Mouse (Mus musculus) embryonic stem cell, embryonic (primary cell): Measurements from ENCODE around the gene Tcte1.

Experiments used
- CTCF ChIA-PET, 4 experiments: fragments of 300-600 bp in 2 of 4; fragments of 350-600 bp in 2 of 4; sonication (Branson Sonifier 250); formaldehyde crosslinking; loops; one replicate each; lab custom pipeline; 2022; ENCODE audit warnings: inconsistent platforms in 2 of 4; lab: Charles Lee
- POLR2A ChIA-PET, 4 experiments: fragments of 300-600 bp in 2 of 4; fragments of 350-600 bp in 2 of 4; sonication (Branson Sonifier 250); formaldehyde crosslinking; loops; one replicate each; lab custom pipeline; 2022; ENCODE audit warnings: antibody characterized with exemption in 4 of 4, inconsistent platforms in 1 of 4; lab: Charles Lee

Gene Tcte1

DNA sequence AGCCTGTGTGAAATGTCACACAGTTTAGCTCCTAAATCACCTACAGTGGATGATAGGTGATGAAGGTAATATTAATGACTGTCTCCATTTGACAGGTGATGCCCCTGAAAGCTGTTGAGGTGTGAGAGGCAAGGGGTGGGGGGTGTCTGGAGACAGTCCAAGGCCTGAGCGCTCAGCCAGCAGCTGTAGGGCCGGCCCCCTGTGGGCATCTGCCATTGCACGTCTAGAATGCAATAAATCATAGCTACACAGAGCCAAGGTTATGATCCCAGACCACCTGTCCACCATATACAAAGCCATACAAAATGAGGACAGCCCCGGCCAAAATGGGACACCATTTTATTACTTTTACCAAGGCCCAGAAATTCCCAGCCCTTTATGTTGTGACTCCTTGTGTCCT, 1.7 kb downstream of the Tcte1 start:
- POLR2A ChIA-PET = interaction anchor here in 2 of 4 experiments (0.8 to 10.6 kb wide), 11 partner anchors 8 to 44 kb away, joined by 3 to 80 read pairs (median 11); partner anchors contain the start of genes Aars2 (in 2 of the 2) and Slc35b2 (in 1 of the 2)
- CTCF ChIA-PET = interaction anchor here in 2 of 4 experiments (2.9 to 3.4 kb wide), 2 partner anchors 8 to 17 kb away, joined by 12 to 13 read pairs; partner anchors contain the start of gene Aars2 (in 1 of the 2)

DNA sequence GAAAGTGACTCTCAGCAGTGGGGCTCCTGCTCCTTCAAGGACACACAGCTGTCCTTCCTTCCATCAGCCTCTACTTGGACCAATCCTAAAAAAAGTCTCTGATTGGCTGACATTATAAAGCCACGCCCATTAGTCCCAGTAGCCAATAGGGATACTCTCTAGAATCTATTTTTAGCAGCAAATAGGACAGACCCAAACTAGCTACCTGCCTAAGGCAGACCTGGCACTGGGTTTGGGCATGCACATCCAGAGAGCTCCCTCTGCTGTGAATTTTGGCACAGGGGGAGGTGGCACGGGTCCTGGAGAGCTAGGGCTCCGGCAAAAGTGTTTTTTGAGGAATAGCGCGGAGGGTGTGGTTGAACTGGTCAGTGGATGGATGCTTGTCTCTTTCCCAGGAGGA, 3.3 kb downstream of the Tcte1 start:
- ChIA-PET CTCF (interaction anchor here (0.5 to 2.9 kb wide), 26 partner anchors 10 to 1364 kb away, joined by 3 to 39 read pairs (median 4); partner anchors contain the start of genes Aars2 (in 3 of the 4), Slc35b2 (in 2 of the 4), Cnpy3 (in 1 of the 4) and Nfkbie (in 1 of the 4)), POLR2A (interaction anchor here (0.6 to 4.0 kb wide), 46 partner anchors 8 to 1138 kb away, joined by 3 to 40 read pairs (median 4); partner anchors contain the start of genes Aars2 (in 3 of the 4), Hsp90ab1 (in 2 of the 4), Slc35b2 (in 2 of the 4) and Cdc5l (in 1 of the 4))

DNA sequence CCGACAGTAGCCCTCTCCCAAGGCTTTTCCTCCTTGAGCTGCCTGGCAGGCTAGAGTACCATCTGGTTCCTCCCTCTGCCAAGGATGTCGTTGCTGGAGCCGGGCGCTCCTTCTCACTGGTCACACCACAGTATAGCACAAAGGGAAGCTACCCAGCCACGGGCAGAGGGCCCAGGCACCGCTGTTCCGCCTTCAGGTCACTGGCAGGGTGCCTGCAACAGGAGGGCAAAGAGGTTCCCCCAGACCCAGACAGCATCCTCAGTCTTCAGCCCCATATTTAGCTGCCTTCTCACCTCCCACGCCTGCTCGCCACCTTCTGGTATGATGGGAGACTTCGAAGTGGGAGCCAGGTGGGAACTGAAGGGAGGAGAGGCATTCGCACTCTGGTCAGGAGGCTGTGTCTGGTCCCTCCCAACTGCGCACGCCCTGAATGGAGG, 7.1 kb downstream of the Tcte1 start:
- CTCF ChIA-PET = interaction anchor here (1.0 to 3.1 kb wide), 8 partner anchors 13 to 54 kb away, joined by 3 to 15 read pairs (median 3); partner anchors contain the start of genes Aars2 (in 2 of the 4) and Slc35b2 (in 1 of the 4)
- POLR2A ChIA-PET = interaction anchor here in 3 of 4 experiments (0.9 to 2.2 kb wide), 13 partner anchors 9 to 61 kb away, joined by 3 to 8 read pairs (median 4); partner anchors contain the start of gene Aars2 (in 1 of the 3)

DNA sequence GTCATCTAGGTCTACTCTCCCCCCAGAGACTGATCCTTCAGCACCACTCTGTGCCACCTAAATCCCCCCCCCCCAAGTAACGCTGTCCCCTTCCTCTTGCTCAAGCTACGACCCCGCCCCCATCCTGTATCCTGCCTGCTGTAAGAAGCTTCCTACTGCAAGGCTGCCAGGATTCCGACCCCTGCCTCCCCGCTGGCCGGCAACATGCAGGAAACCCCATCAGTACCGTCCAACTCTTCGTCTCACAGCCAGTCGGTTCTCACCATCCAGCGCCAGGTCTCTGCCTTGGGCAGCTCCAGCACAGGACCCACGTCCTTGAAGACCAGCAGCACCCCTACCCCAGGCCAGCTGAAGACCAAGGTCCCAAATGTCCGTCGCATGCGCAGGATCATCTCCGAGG, 9.7 kb downstream of the Tcte1 start:
- POLR2A ChIA-PET = interaction anchor here in 3 of 4 experiments (0.6 to 1.4 kb wide), 9 partner anchors 9 to 154 kb away, joined by 3 to 8 read pairs (median 3); partner anchors contain the start of genes Aars2 (in 2 of the 3), Tcte1 (in 1 of the 3) and Tmem63b (in 1 of the 3)
- CTCF ChIA-PET = interaction anchor here in 3 of 4 experiments (0.6 to 2.1 kb wide), 5 partner anchors 10 to 744 kb away, joined by 3 to 10 read pairs (median 7); partner anchors contain the start of gene Tcte1 (in 1 of the 3)

DNA sequence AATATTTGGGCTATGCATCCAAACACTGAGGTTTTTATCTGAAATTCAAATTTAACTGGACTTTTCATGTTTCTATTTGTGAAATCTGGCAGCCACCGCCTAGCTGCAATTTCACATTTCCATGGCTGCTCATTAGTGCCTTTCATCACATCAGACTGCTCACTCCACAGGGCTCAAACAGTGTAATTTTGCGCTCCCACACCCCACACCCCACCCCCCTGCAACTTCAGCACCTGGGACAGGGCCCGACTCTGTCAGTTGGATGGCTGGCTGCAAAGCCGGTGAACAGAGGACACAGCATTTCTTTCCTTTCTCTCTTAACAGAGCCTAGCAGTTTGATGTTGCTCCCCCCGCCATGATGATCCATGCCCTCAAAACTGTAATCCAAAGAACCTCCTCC, 13.0 kb downstream of the Tcte1 start:
- ChIA-PET CTCF (interaction anchor here in 2 of 4 experiments (1.2 to 2.3 kb wide), 3 partner anchors 13 to 30 kb away, joined by 3 to 10 read pairs (median 3); partner anchors contain the start of genes Tmem151b (in 2 of the 2) and Aars2 (in 1 of the 2)), POLR2A (interaction anchor here in 2 of 4 experiments (0.8 to 2.2 kb wide), 10 partner anchors 8 to 37 kb away, joined by 3 to 15 read pairs (median 4); partner anchors contain the start of genes Aars2 (in 2 of the 2), Tcte1 (in 2 of the 2) and Hsp90ab1 (in 1 of the 2))

DNA sequence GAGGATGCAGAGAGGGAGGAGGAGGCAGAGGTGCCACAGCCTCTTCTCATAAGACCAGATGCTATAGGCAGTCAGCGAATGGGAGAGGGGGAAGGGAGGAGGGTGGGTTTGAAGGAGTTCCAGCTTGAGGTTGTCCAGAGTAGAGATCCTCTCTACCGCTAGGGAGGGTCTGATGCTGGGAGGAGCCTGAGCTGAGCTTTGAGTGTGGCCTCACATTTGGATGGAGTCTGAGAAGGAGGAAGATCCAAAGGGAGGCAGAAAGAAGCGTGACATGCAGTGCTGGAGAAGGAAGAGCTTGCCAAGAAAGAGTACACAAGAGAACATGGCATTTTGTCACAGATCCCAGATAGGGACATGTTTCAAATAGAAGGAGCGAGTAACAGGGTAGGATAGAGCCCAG, 15.2 kb downstream of the Tcte1 start:
- CTCF ChIA-PET = interaction anchor here in 3 of 4 experiments (0.5 to 1.1 kb wide), 5 partner anchors 10 to 43 kb away, joined by 3 to 5 read pairs (median 4); partner anchors contain the start of gene Aars2 (in 2 of the 3)
- POLR2A ChIA-PET = interaction anchor here (0.6 to 3.2 kb wide), 11 partner anchors 8 to 45 kb away, joined by 3 to 11 read pairs (median 6); partner anchors contain the start of gene Aars2 (in 1 of the 4)

DNA sequence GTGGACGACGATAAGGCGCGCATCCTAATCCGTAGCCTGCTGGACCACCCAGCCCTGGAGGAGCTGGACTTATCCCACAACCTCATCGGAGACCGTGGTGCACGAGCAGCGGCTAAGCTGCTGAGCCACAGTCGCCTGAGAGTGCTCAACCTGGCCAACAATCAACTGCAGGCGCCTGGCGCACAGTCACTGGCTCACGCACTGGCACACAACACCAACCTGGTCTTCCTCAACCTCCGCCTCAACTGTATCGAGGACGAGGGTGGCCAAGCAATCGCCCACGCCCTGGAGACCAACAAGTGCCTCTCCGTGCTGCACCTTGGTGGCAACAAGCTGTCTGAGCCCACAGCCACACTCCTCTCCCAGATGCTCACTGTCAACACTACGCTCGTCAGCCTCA, 16.4 kb downstream of the Tcte1 start:
- POLR2A ChIA-PET = interaction anchor here in 2 of 4 experiments (0.6 to 3.2 kb wide), 17 partner anchors 9 to 59 kb away, joined by 3 to 11 read pairs (median 5); partner anchors contain the start of genes Tcte1 (in 2 of the 2), Aars2 (in 1 of the 2), Hsp90ab1 (in 1 of the 2) and Tmem151b (in 1 of the 2)
- CTCF ChIA-PET = interaction anchor here in 3 of 4 experiments (0.5 to 1.1 kb wide), 4 partner anchors 12 to 70 kb away, joined by 3 to 7 read pairs (median 3); partner anchors contain the start of gene Aars2 (in 1 of the 3)

DNA sequence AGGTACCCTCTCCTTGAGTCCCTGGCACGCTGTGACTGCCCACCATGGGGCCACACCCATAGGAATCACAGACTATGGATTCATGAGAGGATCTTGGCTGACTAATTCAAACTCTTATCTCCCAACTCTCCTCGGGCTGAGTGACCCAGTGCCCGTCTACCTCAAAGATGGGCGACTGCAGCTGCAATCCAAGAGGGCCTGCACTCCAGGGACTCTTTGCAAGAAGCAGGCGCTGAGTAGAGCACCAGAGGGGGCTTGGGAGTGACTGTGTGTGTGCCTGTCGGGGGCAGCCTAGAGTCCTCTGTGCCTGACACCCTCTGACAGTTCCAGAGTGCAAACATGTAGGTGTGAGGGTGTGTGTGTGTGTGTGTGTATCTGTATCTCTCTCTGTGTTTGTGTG, 18.9 kb downstream of the Tcte1 start:
- CTCF ChIA-PET = interaction anchor here in 3 of 4 experiments (0.5 to 3.2 kb wide), 4 partner anchors 23 to 62 kb away, joined by 3 to 17 read pairs (median 8); no protein-coding TSS in a partner anchor
- POLR2A ChIA-PET = interaction anchor here in 2 of 4 experiments (0.6 to 4.9 kb wide), 10 partner anchors 18 to 109 kb away, joined by 3 to 35 read pairs (median 6); partner anchors contain the start of genes Aars2 (in 2 of the 2), Cdc5l (in 1 of the 2), Slc35b2 (in 1 of the 2) and Spats1 (in 1 of the 2)

DNA sequence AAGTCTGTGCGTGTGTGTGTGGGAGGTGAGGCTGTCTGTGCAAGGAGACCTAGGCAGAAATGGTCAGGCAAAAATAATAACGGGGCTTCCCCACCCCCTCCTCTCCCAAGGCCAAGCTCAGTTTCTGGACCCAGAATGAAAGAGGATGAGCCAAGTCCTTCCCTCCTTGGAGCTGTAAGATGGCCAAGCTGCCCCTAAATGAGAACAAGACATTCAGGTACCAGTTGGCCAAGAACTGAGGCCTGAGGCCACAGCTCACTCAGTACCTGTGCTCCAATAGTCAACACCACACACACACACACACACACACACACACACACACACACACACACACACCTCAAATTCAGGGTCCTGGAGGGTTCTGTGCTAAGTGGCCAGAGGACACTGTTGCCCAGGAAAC, 19.5 kb downstream of the Tcte1 start:
- POLR2A ChIA-PET = interaction anchor here (0.6 to 4.9 kb wide), 16 partner anchors 12 to 755 kb away, joined by 3 to 35 read pairs (median 6); partner anchors contain the start of genes Aars2 (in 3 of the 4), Cdc5l (in 1 of the 4), Hsp90ab1 (in 1 of the 4) and Slc35b2 (in 1 of the 4)

DNA sequence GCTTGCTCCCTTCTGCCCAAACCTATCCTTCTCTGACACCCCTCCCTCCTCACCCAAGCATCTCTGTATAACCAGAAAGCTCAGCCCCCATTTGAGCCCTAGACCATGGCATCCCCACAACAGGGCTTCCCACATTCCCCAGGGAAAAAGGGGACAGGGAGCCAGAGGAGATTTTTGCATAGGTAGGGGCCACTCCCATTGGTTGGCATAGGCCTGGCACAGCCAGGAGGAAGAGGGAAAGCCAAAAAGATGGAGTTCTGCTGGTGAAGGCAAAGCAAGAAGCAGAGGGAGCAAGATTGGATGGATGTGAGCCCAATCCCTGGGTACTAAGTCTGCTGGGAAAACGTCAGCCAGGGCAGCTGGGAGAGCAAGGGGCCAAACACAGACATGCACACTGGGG, 19.9 kb downstream of the Tcte1 start:
- ChIA-PET CTCF (interaction anchor here (0.6 to 3.2 kb wide), 16 partner anchors 9 to 1344 kb away, joined by 3 to 17 read pairs (median 5); partner anchors contain the start of genes Aars2 (in 2 of the 4) and Tcte1 (in 1 of the 4)), POLR2A (interaction anchor here (0.6 to 4.9 kb wide), 28 partner anchors 8 to 756 kb away, joined by 3 to 35 read pairs (median 4); partner anchors contain the start of genes Aars2 (in 3 of the 4), Tcte1 (in 2 of the 4), Cdc5l (in 1 of the 4) and Hsp90ab1 (in 1 of the 4))

More for the DNA sequence above, 19.5 kb downstream of the Tcte1 start:
- CTCF ChIA-PET = interaction anchor here (0.5 to 3.2 kb wide), 11 partner anchors 8 to 1344 kb away, joined by 3 to 17 read pairs (median 5); partner anchors contain the start of gene Tcte1 (in 1 of the 4)

DNA sequence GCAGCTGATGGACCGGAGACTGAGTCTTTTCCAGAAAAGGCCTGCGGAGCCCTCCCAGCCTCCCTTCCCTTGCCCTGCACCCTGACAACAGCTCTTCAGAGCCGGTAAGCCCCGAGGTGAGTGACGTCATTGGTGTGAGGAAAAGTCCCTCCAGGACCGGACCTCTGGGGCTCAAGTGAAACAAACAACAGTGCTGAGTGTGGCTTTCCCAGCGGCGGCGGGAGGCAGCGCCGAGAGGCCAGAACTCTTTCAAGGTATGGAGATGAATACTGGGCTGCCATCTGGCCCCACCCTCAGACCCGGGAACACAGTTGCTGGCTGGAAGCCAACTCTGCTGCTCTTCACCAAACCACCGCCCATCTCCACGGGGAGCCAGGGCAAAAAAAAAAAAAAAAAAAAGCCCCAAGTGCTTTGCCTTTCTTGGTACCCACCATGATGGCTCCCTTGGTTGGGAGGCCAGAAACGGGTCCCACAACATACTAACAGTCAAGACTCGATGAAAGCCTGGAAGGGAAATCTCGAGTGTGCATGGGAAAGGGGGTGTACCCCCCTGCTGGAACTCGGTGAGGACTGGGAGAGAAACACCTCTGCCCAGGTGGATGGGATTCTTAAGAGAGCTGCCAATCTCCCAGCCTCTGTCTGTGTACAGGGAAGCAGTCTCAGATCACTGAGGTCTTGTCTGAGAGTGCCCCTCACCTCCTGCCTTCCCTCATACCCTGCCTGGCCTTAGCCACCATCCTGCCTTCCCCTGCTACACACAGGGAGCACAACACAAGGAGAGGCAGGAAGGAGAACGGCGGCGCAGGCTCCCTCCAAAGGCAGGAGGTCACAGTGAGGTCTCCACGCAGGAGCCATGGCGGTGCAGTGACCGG, 21.0 kb downstream of the Tcte1 start:
- ChIA-PET POLR2A (interaction anchor here (0.6 to 4.9 kb wide), 46 partner anchors 9 to 118 kb away, joined by 3 to 35 read pairs (median 4); partner anchors contain the start of genes Aars2 (in 3 of the 4), Hsp90ab1 (in 3 of the 4), Nfkbie (in 3 of the 4) and Slc35b2 (in 2 of the 4)), CTCF (interaction anchor here (0.5 to 3.2 kb wide), 22 partner anchors 21 to 447 kb away, joined by 3 to 17 read pairs (median 4); partner anchors contain the start of genes Aars2 (in 3 of the 4) and Tcte1 (in 1 of the 4))

DNA sequence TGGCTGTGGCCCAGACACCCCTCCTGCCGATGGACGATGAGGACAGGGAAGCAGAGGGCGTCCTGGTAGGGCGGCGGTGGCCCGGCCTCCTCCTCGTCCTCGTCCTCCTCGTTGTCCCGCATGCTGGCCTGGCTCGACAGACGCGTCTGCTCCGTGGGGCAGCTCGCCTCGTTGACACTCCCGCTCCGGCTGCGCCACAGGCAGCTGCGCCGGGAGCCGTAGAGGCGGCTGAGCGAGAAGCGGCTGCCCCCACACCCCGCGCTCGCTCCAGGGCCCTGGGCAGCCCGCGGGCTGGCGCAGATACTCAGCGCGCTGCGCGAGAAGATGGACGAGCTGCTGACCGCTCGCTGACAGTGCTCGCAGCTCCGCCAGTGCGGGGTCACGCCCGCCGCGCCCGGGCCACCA, 21.6 kb downstream of the Tcte1 start:
- CTCF ChIA-PET = interaction anchor here (0.6 to 3.2 kb wide), 16 partner anchors 18 to 447 kb away, joined by 3 to 17 read pairs (median 4); partner anchors contain the start of genes Aars2 (in 2 of the 4) and Tcte1 (in 1 of the 4)
- POLR2A ChIA-PET = interaction anchor here (0.6 to 4.9 kb wide), 33 partner anchors 10 to 117 kb away, joined by 3 to 35 read pairs (median 5); partner anchors contain the start of genes Hsp90ab1 (in 3 of the 4), Nfkbie (in 3 of the 4), Aars2 (in 2 of the 4) and Slc35b2 (in 2 of the 4)

DNA sequence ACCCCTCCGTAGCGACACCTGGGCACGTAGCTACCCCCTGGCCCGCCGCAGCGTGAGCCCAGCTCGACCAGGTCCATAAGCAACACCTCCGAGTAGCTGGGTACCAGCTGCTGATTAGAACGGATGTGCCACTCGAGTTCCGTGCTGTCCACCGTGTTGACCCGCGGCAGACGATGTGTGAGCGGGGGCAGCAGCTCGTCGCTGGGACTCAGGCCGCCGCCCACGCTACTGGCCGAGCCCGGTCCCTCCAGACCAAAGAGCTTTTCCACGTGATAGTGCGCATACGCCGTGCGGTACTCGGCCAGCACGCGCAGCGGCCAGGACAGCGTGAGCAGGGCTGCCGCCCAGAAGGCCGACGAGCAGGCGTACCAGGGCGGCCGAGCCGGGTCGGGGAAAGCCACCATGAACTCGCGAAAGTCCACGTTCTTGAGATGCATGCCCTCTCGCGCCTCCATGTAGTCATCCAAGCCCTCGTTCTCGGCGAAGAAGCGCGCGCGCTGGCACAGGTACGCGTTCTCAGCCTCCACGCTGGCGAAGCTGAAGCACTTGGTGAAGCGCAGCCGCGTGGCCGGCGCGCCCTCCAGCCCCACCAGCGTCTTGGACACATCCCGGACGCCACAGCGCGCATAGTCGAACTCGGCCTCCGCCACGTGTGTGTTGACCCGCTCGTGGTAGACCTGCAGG, 22.2 kb downstream of the Tcte1 start:
- POLR2A ChIA-PET = interaction anchor here (0.6 to 4.9 kb wide), 35 partner anchors 9 to 423 kb away, joined by 3 to 35 read pairs (median 5); partner anchors contain the start of genes Hsp90ab1 (in 3 of the 4), Nfkbie (in 3 of the 4), Aars2 (in 2 of the 4) and Slc35b2 (in 2 of the 4)

DNA sequence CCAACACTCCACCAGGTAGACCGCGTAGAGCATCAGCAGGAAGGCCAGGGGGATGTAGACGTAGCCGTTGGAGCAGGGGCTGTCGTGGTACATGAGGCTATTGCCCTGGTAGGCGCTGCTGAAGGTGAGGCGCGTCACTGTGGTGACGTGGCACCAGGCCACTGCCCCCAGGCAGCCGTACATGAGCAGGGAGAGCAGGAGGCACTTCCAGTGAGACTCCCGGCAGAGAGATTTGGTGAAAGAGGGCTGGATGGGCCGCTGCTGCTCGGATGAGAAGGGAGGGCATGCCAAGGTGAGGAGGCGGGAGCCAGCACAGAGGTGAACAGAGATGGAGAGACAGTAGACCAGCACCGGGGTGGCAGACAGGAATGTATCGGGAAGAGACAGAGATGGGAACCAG, 23.7 kb downstream of the Tcte1 start:
- CTCF ChIA-PET = no interaction called here
- POLR2A ChIA-PET = interaction anchor here in 2 of 4 experiments (1.0 to 4.9 kb wide), 6 partner anchors 14 to 139 kb away, joined by 3 to 35 read pairs (median 9); partner anchors contain the start of genes Hsp90ab1 (in 1 of the 2), Mrpl14 (in 1 of the 2), Slc35b2 (in 1 of the 2) and Tmem63b (in 1 of the 2)

More for the DNA sequence above, 22.2 kb downstream of the Tcte1 start:
- CTCF ChIA-PET = interaction anchor here (0.6 to 3.2 kb wide), 16 partner anchors 19 to 140 kb away, joined by 3 to 17 read pairs (median 4); partner anchors contain the start of genes Aars2 (in 2 of the 4) and Tcte1 (in 1 of the 4)
